Mouse (Mus musculus): ENCODE data around the gene Camk1d.
"Not testable (repeated sequence)": the region's sequence is repeated elsewhere in the genome, so short reads cannot be mapped to it uniquely, and the experiment has no call there.

The Camk1d gene

DNA sequence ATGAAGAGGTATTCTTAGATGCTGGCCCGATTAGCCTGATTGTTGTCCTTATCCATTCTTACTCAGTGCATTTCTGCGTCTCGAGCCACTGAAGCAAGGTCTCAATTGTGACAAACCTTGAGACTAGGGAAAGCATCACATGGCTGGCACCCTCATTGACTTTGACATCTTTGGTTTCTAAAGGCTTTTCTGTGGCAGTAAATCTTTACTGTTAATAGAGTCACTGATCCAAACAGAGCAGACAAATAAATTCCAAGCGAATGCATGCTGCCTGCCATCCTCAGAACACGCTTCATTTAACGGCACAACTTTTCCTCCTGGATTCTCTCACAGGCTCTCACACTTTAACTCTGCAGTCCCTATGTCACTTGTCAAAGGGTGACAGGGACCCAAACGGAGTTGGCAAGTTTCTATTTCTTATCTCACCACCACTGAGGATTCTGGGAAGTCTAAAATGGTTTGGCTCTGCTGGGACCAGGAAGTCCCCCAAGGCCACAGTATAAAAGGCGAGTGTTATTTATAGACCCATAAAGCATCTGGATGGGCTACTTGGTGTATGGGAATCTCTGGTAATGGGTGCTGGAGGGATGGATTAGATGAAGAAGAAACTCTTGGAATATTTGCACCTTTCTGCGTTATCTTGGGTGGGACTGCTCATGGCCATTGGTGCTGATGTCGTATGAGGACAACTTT is 141.9 kb downstream of the Camk1d start:
- no peak for DNase-seq (ENCODE audit: low spot score)

DNA sequence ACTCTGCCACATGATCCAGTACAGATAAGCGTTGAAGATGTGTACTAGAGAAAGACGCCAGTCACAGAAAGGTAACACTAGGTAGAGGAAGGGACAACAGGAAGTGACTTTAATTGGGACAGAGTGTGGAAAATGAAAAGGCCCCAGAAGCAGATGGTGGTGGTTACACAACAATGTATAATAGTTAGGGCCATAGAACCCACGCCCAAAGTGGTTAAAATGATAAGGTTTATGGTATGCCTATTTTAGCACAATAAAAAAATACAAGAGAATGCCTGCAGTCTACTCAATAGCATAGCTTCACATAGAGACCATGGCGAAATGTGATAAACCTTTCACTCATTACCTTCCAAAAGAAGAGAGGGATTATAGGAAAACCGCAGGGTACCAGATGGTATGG is 147.7 kb downstream of the Camk1d start:
- no peak for DNase-seq (ENCODE audit: low spot score)

DNA sequence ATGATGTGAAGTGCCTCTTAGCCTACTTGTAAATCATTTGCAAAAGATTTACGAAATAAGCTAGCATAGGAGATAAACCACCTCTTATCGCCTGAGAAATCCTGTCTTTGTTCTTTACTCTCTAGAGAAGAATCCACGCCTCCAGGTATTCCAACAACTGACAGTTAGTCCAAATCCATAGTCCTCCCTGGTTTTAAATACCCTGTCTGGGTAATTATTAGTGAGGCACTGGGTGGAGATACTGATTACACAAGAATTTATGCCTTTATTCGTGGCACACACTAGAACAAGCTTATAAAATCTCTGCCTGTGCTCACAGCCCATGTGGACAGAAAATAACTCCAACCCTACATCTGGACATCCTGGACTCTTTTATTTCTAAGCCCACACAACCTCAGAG is 150.6 kb downstream of the Camk1d start:
- no peak for DNase-seq (ENCODE audit: low spot score)

DNA sequence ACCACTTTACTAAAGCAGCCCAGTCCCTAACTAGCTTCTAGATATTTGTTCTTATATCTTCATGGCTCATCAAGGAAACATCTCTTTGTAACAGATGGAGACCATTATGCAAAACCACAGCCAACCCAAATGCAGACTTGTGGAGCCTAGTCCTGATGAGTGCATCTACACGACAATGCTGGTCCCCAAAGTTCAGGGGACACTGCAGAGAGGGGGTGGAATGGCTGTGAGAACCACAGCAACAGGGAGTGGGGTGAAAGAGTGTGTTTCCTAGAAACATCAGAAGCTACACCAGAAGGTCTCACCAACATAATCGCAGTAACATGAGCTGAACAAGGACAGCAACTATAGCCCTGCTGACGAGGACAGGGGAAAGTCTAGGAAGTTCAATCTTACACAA is 152.9 kb downstream of the Camk1d start:
- DNase-seq (ENCODE audit: low spot score) = no peak

- no peak for DNase-seq (ENCODE audit: low spot score)
These were observed 161.1 kb downstream of the Camk1d start for GRCm38 (mm10) chr2:5553264-5553663.

DNA sequence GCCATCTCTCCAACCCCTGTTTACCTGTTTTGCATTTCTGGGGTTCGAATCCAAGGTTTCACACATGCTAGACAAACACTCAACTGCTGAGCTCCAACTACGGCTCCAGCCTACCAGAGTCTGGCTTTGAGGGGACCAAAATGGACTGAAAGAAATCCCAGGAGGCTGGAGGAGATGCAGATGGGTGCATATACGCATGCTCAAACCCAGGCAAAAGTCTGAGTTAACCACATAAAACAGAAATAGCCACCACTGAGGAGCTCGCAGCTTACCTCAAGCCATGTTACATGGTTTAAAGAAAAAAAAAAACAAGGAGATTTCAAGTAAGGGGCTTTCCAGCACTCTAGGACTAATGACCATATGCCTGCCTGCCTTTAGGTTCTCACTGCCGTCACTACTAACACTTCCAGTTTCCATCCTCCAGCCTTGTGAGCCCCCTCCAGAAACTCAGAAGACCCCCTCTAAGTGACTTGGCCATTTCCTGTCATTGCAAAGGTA is 162.5 kb downstream of the Camk1d start:
- no peak for DNase-seq (ENCODE audit: low spot score)

DNA sequence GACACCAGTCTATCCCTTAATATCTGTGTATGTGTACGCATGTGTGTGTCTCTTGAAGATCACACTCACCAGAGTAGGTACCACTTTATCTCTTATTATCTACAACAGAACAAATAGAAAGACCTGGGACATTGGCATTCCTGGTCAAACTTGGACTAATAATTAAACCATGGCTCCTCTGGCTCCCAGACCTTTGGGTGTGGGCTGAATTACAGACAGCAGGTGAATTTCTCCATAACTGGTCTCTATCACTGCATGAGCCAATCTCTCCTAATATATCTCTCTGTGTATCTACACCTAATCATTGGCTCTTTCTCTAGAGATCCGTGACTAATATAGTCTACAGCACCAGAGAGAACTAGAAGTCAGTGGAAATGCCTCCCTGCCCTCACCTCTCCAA is 165.0 kb downstream of the Camk1d start:
- DNase-seq (ENCODE audit: low spot score) = no peak

DNA sequence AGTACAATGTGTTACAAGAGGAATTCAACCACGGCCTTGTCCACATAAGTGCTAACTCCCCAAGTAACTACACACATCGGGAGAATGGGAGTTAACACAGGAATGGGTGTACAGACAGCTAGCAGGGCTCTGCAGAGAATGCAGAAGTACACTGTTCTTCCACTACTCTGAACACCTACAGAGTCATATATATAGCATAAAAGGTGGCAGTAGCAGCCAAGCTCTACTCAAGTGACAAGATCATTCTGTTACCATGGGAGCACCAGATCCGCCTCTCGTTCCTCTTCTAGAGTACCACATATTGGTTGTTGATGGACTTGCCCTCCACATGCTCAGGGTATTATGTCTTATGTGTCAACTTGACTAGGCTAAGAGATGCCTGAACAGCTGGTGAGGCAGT is 165.4 kb downstream of the Camk1d start:
- DNase-seq (ENCODE audit: low spot score) = no peak

DNA sequence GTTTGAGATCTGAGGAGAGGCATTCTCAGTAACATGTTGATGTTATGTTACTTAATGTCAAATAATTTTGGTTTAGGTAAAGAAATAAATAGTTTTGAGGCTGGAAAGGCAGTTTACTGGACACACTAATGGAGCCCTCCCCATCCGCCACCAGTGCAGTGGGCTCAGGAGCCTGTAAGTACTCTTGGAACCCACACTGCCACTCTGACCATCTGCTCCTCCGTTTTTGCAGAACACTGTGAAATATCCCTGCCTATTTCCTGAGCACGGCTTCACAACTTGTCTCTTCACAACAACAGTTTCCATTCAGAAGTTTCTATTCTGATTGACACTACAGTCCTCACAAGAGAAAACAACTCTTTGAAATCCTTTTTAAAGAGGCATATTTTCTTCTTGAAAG is 173.4 kb downstream of the Camk1d start:
- DNase-seq (ENCODE audit: low spot score) = no peak

DNA sequence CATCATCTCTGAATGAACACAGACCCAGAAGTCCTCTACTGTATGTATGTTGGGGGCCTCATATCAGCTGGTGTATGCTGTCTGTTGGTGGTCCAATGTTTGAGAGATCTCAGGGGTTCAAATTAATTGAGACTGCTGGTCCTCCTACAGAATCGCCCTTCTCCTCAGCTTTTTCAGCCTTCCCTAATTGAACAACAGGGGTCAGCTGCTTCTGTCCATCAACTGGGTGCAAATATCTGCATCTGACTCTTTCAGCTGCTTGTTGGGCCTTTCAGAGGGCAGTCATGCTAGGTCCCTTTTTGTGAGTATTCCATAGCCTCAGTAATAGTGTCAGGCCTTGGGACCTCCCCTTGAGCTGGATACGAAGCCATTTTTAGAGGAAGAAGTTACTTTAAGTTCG is 174.4 kb downstream of the Camk1d start:
- not testable (repeated sequence) for DNase-seq (ENCODE audit: low spot score)

- no peak for DNase-seq (ENCODE audit: low spot score)
These were observed 180.4 kb downstream of the Camk1d start for GRCm38 (mm10) chr2:5533868-5534267.

DNA sequence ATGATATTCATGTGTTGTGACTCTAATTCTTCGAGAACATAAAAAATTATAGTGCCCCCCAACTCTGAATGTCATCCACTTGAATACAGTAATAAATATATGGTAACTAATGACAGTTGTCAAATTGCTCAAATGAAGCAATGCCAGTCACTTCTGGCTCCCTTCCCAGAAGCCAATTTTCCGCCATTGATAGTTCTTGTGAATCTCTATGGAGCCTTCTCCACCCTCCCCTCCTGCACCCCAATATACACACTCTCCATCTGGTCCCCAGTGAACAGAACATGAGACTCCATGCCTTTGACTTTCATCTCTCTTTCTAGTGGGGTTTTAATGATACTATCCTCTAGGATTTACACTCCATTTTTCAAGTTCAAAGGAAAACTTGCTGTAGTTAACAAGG is 184.3 kb downstream of the Camk1d start:
- DNase-seq (ENCODE audit: low spot score) = no peak

GRCm38 (mm10) chr2:5519221-5519669 is 195.1 kb downstream of the Camk1d start:
- DNase-seq (ENCODE audit: low spot score) = no peak

GRCm38 (mm10) chr2:5515106-5515505 is 199.2 kb downstream of the Camk1d start:
- no peak for DNase-seq (ENCODE audit: low spot score)

DNA sequence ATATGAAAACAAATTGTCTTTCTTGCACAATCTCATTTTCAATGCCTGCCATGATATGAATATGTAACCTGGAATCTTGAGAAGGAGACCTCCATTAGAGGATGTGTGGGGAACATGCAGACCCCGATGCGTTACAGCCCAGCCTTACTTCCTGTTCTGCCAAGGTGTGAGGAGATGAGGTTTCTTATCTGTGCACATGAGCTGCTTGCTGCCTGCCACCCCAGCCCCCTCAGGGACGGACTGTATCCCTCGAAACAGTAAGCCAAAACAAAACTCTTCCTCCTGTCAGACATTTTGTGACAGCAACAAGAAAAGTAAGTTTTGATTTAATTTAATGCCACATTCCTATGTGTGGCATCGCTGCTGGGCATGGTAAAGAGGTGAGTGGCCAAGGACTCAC is 200.2 kb downstream of the Camk1d start:
- no peak for DNase-seq (ENCODE audit: low spot score)

DNA sequence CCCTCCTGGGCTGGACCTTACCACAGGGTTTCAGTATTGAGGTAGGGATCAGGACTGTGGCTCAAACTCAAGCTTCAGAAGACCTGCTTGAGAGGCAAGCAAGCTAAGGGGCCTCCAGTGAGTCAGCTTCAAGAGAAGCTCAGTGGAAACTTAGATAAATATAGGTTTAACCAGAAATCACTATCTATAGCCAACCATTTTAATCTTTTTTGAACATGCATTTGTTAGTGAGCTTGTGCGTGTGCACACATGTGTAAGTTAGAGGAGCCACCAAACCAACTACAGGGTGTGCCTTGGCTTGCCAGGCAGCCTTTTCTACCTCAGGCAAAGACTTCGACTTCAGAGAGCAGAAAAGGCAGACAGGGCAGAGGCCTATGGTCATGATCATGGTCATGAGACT is 200.7 kb downstream of the Camk1d start:
- DNase-seq (ENCODE audit: low spot score) = no peak

DNA sequence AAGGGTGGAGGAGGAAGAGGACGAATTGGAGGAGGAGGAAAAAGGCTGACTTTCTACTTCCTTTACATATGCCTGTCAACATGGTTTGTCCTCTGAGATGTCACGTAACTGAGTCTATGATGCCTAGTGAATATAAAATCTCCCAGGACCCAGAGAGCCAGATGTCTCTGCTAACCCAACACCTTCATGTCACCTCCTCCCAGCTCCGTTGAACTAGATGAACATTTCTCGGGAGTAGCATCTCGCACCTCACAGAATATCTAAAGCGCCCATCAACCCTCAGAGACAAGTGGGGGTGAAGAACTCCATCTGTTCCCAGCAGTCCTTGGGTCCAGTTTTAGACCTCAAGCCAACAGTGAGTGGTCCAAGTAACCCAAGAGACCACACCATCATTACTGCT is 204.3 kb downstream of the Camk1d start:
- no peak for DNase-seq (ENCODE audit: low spot score)

DNA sequence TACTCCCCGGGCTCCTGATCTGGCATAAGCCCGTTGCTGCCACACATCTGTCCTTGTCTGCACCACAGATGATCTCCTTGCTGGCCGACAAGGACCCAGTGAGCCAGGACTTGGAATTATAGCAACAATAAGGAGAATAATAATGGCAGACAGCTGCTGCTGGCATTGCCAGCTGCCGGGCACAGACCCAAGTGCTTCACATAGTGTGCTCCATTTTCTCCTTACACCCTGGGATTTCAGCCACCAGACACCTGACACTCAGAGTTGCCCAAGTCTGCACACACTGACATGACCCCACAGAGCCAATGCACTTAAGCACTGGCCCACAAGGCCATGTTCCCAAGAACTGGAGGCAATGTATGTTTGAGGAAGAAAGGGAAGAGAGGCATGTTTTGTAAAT is 214.7 kb downstream of the Camk1d start:
- no peak for DNase-seq (ENCODE audit: low spot score)

DNA sequence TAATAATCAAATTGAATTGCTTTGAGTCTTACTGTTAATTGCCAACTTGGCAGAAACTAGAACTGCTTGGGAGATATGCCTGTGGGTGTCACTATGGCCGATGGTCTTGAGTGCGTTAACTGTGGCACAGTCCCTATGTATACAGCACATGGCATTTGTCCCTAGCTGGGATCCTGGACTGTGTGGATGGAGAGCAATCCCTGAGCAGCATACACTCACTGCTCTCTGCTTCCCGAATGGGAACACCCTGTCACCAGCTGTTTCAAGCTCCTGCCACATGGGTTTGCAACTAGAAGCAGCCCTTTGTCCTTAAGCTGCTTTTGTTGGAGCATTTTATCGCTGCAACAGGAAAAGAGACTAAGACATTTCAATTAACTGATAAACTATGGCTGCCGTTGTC is 224.4 kb downstream of the Camk1d start:
- no peak for DNase-seq (ENCODE audit: low spot score)

DNA sequence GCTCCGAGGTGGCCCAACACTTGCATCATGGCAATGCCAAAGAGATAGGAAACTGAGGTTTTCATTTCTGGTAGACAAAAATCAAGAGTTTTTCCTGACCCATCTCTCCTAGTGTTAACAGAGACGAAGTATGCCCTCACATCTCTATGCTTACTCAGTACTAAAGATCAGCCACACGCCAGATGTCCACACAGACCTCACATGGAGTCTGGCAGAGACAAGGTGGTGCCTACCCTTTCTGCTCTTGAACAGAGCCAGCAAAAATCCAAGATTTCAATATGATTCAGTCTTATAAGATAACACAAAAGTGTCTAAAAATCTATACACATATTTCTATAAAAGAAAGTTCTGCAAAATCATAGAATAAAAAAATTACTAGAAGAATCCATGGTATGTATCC is 227.0 kb downstream of the Camk1d start:
- no peak for DNase-seq (ENCODE audit: low spot score)

DNA sequence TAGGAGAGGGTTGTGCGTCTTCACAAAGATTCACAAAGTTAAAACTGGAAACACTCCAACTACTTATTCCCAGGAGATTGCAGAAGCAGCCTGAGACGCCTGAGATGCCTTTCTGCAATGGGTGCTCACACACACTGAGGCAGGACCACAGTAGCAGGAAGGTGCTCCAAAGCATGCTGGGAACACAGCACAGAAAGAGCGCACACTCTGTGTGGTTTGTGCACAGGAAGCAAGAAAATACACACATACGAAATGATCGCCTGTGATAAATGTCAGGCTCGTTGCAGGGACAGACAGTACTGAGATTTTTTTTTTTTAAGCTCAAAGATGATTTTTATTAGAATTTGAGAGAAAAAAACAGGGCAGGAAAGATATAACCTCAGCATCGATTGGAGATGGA is 227.7 kb downstream of the Camk1d start:
- DNase-seq (ENCODE audit: low spot score) = no peak

DNA sequence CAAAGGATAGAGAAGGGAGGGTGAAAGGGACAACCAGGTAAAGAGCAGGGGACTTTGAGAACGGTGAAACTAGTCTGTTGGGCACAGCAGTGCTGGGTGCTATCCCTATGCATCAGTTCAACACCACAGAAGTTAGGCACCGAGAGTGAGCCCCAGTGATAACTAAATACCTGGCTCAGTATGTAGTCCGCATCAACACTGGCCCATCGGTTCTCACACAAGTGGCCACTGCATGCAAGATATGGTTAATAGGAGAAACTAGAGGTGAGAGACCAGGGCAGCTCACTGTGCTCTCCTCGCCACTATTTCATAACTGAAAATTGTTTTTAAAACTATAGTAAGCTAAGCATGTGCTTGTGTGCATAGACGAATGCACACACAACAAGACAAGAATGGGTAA is 228.5 kb downstream of the Camk1d start:
- DNase-seq (ENCODE audit: low spot score) = no peak

GRCm38 (mm10) chr2:5479886-5480285 is 234.4 kb downstream of the Camk1d start:
- DNase-seq (ENCODE audit: low spot score) = no peak

- no peak for DNase-seq (ENCODE audit: low spot score)
These were observed 235.6 kb downstream of the Camk1d start for GRCm38 (mm10) chr2:5478709-5479108.

Data from MN1 (cell line).